Mouse (Mus musculus) E14TG2a.4 (cell line): Measurements from ENCODE around the gene Trim2.

ENCODE experiments used
- CTCF ChIP-seq: conservative IDR thresholded peaks from 2 replicates; pipeline ENCODE4 v1.5.1; 2014; ENCODE audit warnings: low read length
- POU5F1 ChIP-seq: IDR thresholded peaks from 2 replicates; pipeline ENCODE4 v1.6.1; 2014; ENCODE audit warnings: low read length, borderline replicate concordance

- no peak for TF ChIP-seq CTCF
- TF ChIP-seq POU5F1, result no peak
Observed at GRCm38 (mm10) chr3:84220326-84220725, 86.4 kb downstream of the Trim2 start.
